Mouse (Mus musculus) C2C12 (cell line): ENCODE results near the gene Phkg1.

Experiments
- CTCF ChIP-seq: IDR thresholded peaks from one replicate; pipeline ENCODE4 v1.5.1; 2011; ENCODE audit not compliant: control insufficient read depth, insufficient read depth, insufficient read length
- FOSL1 ChIP-seq: IDR thresholded peaks from one replicate; pipeline ENCODE4 v1.8.0; 2011; ENCODE audit warnings: mild to moderate bottlenecking, low read length; ENCODE audit not compliant: poor library complexity, insufficient read depth, severe bottlenecking
- MAX ChIP-seq: IDR thresholded peaks from one replicate; pipeline ENCODE4 v1.6.1; 2011; ENCODE audit warnings: mild to moderate bottlenecking, control low read depth
- MYOD1 ChIP-seq: IDR thresholded peaks from one replicate; pipeline ENCODE4 v1.6.1; 2011; ENCODE audit warnings: low read depth; ENCODE audit not compliant: control insufficient read depth, insufficient read length
- MYOG ChIP-seq: IDR thresholded peaks from one replicate; pipeline ENCODE4 v1.6.1; 2011; ENCODE audit not compliant: control insufficient read depth, insufficient read length; ENCODE audit errors: extremely low read depth
- USF1 ChIP-seq: IDR thresholded peaks from one replicate; pipeline ENCODE4 v1.6.1; 2011; ENCODE audit warnings: low read depth, mild to moderate bottlenecking, control low read depth, moderate library complexity

DNA sequence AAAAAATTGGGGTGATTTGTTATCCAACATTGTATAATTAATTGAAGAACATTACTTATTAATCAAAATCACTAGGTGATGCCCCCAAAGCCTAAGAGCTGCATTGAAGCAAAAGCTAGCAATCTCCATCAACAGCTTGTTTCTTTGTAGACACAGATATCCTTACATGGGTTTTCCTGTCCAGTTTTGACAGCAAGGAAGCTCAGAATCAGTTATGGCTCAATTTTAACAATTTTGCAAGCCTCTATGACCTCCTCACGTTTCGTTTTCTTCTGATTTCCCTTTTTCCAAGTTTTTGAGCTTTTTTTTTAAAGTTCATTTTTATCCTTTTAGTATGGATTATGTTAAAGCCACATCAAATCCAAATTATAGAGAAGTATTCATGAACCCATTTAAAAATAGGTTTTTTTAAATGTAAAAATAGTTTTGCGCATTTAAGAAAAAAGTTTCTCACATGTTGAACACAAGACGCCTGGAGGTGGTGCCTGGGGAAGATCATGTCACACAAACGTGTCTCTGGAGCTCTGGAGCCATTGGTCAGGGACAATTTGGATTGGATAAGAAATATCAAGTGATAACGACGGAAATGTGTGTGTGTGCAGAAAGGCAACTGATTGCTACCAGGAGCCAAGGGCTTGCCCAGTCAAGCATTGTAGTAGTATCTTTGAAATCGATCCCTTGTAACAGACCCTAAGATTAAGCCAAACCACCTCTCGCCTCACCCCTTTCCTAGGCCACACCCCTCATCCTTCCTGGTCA, 42.6 kb upstream of the Phkg1 start:
- TF ChIP-seq CTCF (no peak), MAX (no peak), MYOG (no peak), FOSL1 (no peak), USF1 (no peak), MYOD1 (no peak)
